15 mouse cellular contexts compared by ENCODE assay signal in genomic region chr12:45056372-45056771, GRCm38 (mm10).
"Had no signal": no experiment of that assay in that cellular context is flagged by ENCODE, and none has a peak within 500 bp of the region (broad histone marks: within the 10 kb centered on the region; RNA-seq: fewer than 3 reads in every experiment).

No protein-coding gene starts in this region.

- DNase-seq: liver, embryonic 13.5 days; liver, postnatal 0 days; lung, adult 2 months; lung, postnatal 14 days; lung, postnatal 36 days; retina, postnatal 1 day; right cerebral cortex, postnatal 25 days; right cerebral cortex, postnatal 4 days; spleen, adult 18-20 months; thymus, adult 18-20 months; thymus, postnatal 14 days; thymus, postnatal 36 days had no signal

- ATAC-seq: liver, postnatal 0 days; lung, postnatal 0 days; midbrain, embryonic 13.5 days; midbrain, embryonic 15.5 days had no signal
